Mouse (Mus musculus) kidney, embryonic 14.5 days (tissue): ENCODE measurements around the gene Nudt6. TPM values are rescaled to one million over a fixed set of nuclear protein-coding genes. Genes with fewer than 3 reads are reported as not detected.

Experiments
- polyA plus RNA-seq: library from polyadenylated mRNA; unstranded; fragments of >200 nt; fragmentation: Nextera tagmentation; extraction: Ambion mirVana; gene quantifications from 2 replicates; pipeline ENCODE4 v1.2.1, GENCODE M21; 2014

Gene Nudt6
- polyA plus RNA-seq, 1 experiment from 2014 or later, result 7.9 TPM

Other genes with a start within 250 kb of the Nudt6 start
- gene Il21, start 187.6 kb downstream of the Nudt6 start, polyA plus RNA-seq, result not detected in 2 replicates
- gene Bbs12, start 107.7 kb downstream of the Nudt6 start, polyA plus RNA-seq, result 8.7 and 10.6 TPM in 2 replicates
- gene Cetn4, start 107.5 kb downstream of the Nudt6 start, polyA plus RNA-seq, result 1.2 and 3.7 TPM in 2 replicates
- 1.4 and 2.2 TPM in 2 replicates for gene Fgf2, start 71.9 kb downstream of the Nudt6 start, polyA plus RNA-seq
- 31.9 and 45.3 TPM in 2 replicates for gene Spata5, start 315 bp downstream of the Nudt6 start, polyA plus RNA-seq
- gene Spry1, start 219.7 kb upstream of the Nudt6 start, polyA plus RNA-seq, result 41.7 and 49.8 TPM in 2 replicates